Mouse (Mus musculus) v-Abl transformed pro-B cells (cell line): ENCODE measurements at regions not wholly inside any gene's neighbourhood (a gene's known extent, or its start where the extent isn't known, plus 50 kb on each side); places are given as distances from the start of the nearest gene placed in this dataset.

Source experiments
- in situ Hi-C, 2 experiments: fragments of 400-800 bp; cut with MboI; formaldehyde crosslinking; loops; one replicate each; pipeline ENCODE4 v1.15.1; 2025; ENCODE audit not compliant: unreplicated experiment in 2 of 2

DNA sequence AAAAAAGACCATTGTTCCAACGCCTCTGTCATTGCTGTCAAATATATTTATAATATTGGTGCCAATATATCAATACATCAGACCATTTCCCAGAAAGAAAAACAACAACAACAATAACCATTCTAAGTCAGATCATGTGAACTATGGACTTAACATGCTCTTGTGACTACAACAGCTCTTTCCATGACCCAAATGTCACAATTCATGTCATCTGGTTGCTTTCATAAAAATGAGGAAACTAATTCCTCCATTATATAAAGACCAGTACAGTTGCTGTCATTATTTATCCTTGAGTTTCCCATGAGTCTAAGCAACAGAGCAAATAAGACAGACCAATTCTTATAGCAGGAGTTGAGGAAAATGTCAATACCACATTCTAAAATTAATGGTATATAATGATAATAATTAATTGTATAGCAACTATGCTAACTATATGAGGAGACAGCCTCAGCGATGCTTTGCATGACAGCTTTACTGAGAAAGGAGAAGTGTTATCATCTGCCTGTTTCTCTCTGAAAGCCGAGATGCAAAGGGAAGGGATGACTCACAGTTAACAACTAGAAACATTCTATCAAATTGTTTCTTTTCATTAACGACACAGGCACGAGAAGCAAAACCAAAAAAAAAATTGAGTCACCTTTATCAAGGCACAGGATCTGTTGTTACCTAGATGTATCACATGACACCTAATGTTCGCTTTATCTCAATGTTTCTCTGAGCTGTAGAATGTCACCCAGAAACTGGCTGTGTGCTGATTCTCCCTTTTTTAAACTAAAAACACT is 115.4 kb upstream of the Atp2b1 start:
- in situ Hi-C loops: loop anchor here in 1 of 2 experiments (25.0 kb wide), 2 partner anchors 463 to 1913 kb away; partner anchors contain the start of gene Dusp6

DNA sequence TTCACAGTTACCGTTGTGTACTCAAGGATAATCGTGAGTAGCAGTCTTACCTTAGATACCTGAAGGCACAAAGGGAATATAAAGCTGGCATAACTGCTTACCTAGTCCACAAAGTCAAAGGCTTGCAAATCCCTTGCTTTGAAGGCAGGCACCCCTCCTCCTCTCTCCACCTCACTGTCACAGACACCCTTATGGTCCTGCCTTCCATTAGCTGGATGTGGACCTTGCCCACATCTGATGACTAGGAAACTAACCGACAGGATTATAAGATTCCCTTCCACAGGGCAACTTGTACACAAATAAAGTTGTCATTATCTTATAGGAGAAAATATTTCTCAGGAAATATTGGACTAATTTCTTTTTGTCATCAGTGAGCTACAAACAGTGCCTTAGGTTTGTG is 114.4 kb upstream of the Atp2b1 start:
- in situ Hi-C loops: loop anchor here in 1 of 2 experiments (25.0 kb wide), 2 partner anchors 462 to 1912 kb away; partner anchors contain the start of gene Dusp6

- in situ Hi-C loops: no loop called here
These were observed 113.3 kb upstream of the Atp2b1 start for GRCm38 (mm10) chr10:98800949-98801348.

DNA sequence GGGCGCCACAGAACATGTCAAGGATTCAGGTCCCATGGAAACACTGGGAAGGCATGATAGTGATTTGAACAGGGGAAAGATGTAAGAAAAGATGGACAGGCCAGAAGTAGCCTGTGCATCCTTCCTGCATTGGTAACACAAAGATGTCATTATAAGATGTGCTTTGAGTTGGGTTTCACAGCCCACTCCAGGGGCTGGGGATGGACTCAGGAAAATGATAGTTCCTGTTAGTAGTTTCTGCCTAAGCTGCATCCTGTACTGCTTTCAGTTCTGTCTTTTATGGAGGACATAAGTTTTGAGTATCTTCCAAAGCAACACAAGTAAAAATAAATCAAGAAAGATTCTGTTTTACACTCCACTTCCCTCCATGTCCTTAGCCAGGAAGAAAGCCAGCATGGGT is 109.2 kb upstream of the Atp2b1 start:
- in situ Hi-C loops: no loop called here

- in situ Hi-C loops: no loop called here
These were observed 107.2 kb upstream of the Atp2b1 start for GRCm38 (mm10) chr10:98806798-98807535.

- in situ Hi-C loops: no loop called here
These were observed 105.6 kb upstream of the Atp2b1 start for GRCm38 (mm10) chr10:98808644-98809043.

- in situ Hi-C loops: no loop called here
These were observed 85.2 kb upstream of the Atp2b1 start for GRCm38 (mm10) chr10:98829051-98829450.

DNA sequence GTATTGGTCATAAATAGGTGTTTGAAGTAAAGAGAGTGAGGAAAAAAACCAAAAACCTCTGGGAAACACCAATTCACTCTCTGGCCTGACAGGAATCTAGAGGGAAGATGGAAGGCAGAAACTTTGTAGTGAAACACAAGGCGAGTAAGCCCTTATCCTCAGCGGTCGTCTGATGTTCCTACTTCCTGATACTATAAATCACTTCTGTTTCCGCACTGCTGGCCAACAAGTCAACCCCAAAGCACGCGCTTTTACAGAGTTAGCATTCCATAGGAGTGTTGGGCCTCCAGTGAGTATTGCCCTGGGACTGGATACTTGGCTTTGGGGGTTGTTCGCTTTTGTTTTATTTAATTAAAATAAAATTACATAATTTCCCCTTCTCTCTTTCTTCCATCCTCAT is 82.7 kb upstream of the Atp2b1 start:
- in situ Hi-C loops: no loop called here

GRCm38 (mm10) chr10:98837289-98838181 is 76.7 kb upstream of the Atp2b1 start:
- in situ Hi-C loops: no loop called here

GRCm38 (mm10) chr10:98838926-98839679 is 75.1 kb upstream of the Atp2b1 start:
- in situ Hi-C loops: no loop called here

DNA sequence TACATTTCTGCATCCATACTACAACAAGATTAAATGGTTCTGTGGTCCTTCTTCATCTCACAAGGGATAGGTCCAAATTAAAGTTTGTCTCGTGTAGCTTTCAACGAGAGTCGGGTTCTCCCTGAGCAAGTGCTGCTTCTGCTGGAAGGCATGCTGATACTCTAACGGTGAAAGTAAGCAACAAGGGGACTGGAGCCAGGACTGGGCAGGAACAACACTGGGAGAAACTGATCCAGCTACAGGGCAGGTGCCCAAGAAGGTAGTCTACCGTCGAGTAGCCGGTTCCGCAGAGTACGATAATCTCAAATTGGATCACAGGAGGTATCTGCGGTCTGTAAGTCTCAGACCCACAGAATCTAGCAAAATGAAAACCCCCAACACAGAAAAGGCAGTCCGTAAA is 74.2 kb upstream of the Atp2b1 start:
- in situ Hi-C loops: no loop called here

- in situ Hi-C loops: no loop called here
These were observed 73.8 kb upstream of the Atp2b1 start for GRCm38 (mm10) chr10:98840411-98840810.

- in situ Hi-C loops: no loop called here
These were observed 73.0 kb upstream of the Atp2b1 start for GRCm38 (mm10) chr10:98840957-98841831.

GRCm38 (mm10) chr10:98841860-98842259 is 72.3 kb upstream of the Atp2b1 start:
- in situ Hi-C loops: no loop called here

GRCm38 (mm10) chr10:98842721-98843120 is 71.5 kb upstream of the Atp2b1 start:
- in situ Hi-C loops: no loop called here

DNA sequence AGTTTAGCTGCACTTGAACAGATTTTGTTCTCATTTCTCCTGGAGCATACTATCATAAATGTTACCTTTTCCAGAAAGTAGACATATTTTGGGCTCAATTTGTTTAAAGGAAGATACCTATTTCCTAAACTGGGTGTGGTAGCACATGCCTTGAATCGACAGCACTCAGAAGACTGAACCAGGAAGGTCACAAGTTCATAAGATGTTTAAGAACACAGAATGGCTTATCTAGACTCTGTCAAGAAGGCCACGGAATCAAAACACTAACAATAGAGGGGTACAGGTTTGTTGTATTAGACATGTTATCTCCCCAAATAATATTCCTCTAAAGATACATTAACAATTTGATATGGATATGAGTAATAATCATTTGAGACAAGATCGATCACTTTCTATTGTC is 64.4 kb upstream of the Atp2b1 start:
- in situ Hi-C loops: no loop called here

DNA sequence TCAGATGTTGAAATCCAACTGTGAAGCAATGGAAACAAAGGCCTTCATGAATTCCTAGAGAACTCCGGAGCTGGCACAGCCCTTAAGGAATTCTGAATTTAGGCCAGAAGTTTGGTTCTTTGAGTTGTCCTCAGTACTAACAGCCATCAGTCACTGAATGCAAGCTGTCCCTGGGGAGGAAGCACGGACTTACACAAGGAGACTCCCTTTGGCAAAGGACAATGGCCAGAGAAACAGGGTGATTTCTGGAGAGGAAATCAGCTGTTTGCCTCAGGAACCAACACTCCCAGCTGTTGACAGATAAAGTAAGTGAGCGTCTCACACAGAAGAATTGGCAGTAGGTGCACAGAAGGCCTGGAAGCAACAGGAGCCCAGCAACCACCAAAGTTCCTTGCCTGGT is 56.8 kb upstream of the Atp2b1 start:
- in situ Hi-C loops: no loop called here

DNA sequence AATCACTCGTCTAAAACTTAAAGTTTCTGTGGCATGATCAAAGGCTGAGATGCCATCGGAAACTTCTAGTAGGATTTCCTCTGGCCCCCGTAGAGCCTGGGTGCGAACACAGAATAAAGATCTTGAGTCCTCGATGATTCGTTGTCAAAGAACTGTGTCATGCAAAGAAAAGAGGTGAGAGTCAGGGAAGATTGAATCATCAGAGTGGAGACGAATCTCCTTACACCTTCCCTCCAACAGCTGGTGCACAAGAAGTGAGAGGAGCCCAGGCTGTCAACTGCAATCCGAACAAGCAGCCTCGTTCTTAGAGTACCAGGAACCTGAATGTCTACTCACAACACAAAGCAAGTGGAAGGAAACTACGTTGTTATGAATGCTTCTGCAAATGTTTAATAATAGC is 52.7 kb upstream of the Atp2b1 start:
- in situ Hi-C loops: no loop called here

GRCm38 (mm10) chr10:98862712-98863111 is 51.5 kb upstream of the Atp2b1 start:
- in situ Hi-C loops: no loop called here
